Mouse (Mus musculus) cerebellum, postnatal 36 days (tissue): ENCODE data around the gene Sik1.

ENCODE experiments used
- DNase-seq, 2 experiments: peaks; one replicate each; pipeline ENCODE4 v3.0.0; 2021 to 2022; ENCODE audit warnings: mixed read lengths in 2 of 2

Sik1 gene

DNA sequence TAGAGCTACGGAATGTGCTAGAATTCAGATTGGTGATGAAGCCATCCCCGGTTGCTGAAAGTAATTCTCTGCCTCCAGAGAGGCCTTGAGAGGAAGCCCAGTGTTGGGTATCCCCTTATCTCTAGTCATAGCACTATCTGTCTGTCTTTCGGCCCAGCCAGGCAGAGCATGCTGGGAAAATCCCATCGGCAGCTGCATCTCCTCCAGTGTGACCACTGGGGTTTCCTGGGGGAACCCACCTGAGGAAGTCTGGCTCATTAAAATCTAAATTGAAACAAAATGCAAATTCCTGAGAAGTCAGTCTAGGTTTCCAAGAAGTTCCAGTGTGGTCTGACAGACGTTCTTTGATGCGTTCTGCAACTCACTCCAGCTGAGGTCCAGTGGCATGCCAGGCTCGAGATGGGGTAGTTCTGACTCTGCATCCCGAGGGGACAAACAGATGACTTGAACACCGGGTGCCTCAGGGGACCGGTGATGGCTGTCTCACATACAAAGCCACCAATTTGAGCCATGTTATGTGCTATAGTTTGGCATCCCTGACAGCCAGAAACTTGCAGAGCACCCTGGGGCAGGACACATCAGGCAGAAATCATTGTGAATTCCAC is 19.8 kb upstream of the Sik1 start:
- DNase-seq: no peak

DNA sequence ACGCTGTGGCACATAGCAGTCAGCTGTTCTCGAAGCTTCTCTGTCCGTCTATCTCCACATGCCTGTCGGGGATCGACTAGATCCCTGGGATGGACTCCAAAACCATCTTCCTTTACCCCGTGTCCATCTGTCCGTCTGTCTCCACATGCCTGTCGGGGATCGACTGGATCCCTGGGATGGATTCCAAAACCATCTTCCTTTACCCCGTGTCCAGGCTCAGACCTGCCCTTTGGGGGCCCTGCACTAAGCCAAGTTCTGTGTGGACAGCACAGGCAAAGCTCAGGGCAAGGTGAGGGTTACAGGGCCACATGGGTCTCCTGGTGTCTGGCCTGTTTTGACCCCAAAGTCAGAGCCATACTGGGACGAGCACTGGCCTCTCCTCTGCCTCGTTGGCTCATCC is 19.1 kb upstream of the Sik1 start:
- no peak for DNase-seq

DNA sequence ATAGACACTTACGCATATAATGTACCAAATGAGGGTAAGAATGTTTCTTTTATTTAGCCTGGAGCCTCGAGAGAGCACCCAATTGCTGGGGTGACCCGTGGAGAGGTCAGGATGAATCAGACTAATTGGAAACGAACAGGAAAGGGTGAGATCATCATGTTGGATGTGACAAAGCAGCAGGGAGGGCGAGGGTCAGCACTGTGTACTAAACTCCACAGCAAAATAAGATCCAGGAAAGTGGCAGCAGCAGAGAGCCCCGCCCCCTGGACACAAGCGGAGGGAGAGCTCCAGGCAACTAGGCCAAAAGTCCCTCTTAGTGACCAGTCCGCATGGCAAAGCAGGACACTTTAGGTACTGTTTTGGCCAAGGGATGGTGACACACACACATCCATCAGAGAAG is 18.4 kb upstream of the Sik1 start:
- no peak for DNase-seq

DNA sequence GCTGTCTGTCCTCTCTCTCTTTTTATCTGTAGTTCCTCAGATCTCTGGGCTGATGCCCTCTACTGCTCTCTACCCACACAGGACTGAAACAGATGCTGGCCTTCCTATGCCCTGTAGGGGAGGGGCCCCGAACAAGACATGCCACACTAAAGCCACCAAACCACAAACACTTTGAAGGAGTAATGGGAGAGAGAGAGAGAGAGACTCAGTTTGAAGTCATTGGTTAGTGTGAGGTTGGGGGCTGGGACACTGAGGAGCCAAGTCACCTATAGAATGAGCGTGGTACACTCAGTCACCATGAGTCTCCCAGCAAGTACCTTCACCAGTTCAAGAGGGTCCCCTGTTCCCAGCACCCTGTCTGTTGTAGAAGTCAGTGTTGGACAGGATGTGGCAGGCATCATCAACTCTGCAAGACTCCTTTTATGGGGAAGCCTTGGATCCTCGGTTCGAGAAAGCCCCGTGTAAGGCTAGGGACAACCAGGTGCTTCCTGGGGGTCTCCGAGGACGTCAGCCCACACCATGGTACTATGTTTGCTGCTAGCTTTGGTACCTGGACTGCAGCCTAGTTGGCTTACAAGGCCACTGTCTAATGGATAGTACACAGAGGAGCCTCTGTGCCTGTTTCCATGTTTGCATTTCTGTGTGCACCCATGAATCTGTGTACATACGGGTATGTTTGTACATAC is 17.7 kb upstream of the Sik1 start:
- DNase-seq: no peak

DNA sequence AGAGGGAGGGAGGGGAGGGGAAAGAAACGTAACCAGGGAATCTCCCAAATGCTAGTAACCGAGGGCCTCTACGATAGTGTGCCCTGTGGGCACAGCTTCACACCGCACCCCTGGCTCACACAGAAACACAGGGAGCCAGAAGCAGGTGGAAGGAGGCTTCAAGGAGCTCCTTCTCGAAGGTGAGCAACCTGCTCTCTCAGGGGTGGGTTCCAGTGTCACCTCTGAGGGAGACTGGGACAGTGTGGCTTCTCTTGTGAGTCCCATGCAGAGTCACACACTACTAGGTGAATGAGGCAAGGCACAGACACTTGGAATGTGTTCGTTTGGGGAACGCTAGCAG is 17.2 kb upstream of the Sik1 start:
- no peak for DNase-seq

DNA sequence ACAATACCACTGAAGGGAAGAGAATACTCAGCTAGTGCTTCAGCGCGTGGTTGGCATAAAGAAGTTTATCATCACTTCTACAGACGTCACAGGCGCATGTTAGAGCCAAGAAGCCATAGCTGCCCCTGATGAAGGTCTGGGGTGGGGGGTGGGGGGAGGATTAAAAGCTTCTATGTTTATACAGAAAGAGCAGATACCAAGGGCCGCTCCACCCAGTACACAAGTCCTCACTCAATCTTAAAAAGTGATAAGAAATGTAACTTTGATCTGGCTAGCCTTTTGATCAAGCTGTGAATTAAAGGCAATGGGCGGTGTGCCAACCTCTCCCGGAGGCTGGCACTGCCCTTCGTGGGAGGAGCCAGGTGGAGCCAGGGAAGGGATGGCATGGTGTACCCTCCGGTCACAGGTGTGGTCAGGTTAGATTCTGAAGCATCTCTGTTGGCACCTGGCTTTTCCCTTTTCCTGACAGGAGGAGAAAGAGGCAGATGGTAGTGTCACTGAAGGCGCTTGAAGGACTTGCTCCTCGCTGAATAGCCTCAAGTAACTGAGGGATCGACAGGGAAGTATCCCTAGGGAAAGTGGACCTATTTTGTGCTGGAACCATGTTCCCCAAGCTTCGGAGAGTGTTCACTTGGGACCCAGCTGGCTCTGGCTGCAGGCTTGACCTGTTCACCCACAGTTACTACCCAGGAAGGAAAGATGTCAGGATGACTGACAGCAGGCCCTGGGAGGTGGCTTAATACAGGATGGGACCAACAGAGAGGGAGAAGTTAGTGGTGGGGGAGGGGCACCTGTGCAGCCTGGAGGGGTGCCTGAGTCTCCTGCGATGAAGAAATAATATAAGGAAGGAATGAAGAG is 16.6 kb upstream of the Sik1 start:
- DNase-seq: no peak

DNA sequence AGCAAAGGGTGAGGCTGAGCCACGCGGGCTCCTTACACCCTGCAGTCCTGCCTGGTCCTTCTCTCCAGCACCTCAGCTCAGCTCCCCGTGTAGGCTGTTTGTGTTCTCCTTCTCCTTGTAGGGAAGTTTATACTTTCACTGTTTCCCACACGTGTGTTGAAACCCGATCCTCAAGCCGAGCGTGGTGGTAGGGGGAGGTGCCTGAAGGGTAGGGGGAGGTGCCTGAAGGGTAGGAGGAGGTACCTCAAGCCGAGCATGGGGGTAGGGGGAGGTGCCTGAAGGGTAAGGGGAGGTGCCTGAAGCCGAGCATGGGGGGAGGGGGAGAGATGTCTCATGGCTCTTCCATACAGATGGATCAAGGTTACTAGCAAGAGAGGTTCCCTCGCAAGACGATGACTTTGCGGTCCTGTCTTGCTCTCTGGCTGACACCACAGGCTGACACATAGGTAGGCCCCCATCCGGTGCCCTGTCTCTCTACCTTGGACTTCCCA is 15.4 kb upstream of the Sik1 start:
- DNase-seq: no peak

DNA sequence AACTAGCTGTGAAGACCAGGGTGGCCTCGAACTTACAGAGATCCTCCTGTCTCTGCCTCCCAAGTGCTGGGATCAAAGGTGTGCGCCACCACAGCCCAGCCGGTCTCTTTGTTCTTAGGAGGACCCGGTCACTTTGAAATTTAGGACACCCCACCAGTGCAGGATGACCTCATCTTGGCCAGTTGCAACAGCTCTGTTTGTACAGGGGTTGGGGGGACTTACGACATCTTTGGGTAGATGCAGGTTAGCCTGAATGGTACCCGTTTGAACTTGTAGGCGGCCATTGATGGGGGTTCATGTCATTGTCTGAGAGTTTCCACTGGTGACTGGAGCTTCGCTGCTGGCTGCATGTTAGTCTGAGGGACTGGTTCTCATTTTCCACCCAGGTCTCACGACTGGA is 14.8 kb upstream of the Sik1 start:
- no peak for DNase-seq

DNA sequence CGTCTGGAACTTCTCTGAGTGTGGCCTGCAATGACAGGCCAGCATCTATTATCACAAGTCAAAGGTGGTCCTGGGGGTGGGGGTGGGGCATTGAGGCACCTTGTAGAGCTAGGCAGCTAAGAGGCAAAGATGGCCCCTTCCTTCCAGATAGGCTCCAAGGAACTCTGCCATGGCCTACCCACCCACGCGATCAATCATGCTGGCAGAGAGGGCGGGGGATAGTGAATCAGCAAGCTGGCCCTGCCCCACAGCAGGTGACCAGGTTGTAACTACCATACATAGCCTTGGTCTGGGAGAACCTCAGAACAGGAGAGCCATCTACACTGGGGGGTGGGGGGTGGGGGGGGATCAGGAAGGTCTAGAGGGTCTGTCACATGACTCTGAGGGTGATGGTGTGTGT is 12.5 kb upstream of the Sik1 start:
- DNase-seq: no peak

DNA sequence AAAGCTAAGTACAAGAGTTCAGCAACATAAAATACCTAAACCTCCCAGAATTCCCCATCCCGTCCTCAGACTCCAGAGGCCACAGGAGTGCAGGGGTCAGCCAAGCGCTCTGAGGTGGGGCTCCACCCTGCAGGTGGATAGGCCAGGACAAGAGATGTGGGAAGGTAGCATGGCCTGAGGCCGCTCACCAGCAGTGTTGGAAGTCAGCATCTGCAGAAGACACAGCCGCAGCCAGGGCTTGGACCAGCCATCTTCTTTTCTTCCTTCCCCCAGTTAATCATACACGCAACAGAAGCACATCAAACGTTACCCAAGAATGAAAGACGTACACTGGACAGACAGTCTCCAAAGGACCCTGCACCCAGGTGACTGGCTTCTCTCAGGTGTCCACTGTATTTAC is 11.5 kb upstream of the Sik1 start:
- DNase-seq: no peak

DNA sequence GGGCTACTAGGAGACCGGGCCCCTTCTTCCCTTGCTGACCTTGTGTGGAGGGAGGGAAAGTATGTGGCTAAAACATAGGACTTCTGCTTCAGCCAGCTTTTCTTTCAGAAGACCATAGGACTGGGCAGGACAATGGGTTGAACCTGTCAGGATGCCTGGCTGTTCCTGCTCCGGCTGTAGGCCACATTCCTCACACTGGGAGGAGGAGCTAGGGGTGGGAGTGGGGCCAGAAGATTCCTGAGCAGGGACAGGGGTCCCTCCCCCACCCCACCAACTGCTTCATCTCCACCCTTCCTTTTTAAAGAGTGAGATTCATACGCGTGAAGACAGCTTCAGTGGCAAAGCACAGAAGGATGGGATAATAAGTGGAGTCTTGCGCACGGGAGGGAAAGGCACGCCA is 10.0 kb upstream of the Sik1 start:
- DNase-seq: no peak

DNA sequence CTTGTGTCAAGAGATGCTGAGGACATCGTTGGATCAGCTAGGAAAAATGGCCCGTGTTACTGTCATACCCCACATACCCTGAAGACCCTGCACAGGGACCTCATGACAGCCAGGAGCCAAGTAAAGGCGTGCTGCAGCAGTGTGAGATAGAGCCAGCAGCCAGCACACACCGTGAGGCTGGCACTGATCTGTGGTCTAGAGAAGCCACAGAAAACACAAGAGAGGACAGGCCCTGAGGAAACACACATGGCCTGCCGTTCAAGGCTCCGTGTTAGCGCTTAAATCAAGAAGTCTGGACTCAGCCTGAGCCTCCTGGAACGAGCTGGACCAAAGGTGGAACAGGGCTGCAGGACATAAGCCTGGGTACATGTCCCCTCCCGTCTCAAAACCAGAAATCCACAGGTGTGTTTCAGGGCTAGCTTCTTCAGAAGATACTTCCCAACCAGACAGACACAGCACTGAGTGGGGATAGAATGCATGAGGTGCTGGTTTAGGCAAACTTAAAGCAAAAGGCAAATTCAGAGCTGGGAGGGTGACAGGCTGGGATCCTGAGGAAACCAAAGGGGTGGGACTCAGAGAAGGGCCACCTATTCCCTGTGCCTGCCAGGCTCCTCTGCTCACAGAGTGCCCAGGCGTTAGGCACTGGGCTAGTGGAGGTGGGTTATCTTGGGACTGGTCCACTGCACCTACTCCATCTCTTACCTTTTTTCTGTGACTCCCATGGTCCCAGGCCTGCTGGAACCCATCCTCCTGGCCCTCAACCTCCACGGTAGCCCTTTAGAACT is 9.3 kb upstream of the Sik1 start:
- peak in 1 of 2 experiments; percentile 0 for DNase-seq

DNA sequence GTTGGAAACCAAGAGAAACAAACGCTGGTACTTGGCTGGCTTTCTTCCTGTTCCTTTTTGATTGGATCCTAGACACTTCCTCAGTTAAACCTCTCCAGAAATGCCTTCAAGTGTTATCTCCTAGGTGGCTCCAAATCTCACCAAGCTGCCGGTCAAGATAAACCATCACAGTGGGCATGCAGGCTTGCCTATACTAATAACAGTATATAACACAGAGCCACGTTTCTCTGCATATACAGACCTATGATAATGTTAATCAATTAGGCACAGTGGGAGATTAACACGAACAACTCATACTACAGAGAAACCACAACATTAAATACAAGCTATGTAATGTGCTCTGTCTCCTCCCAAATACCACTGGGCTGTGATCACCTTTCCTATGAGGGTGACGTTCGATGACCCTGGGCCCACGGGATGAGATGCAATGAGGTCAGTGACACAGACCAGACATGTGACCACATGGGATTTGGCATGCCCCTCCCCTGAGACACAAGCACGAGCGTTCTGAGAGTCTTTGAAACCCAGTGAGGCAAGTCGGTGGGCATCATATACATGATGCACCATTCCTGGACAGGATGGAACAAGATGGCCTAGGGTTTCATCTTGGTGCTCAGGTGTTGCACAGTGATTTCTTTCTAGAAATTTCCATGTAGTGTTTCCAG is 7.7 kb upstream of the Sik1 start:
- DNase-seq: peak in 1 of 2 experiments; percentile 0

DNA sequence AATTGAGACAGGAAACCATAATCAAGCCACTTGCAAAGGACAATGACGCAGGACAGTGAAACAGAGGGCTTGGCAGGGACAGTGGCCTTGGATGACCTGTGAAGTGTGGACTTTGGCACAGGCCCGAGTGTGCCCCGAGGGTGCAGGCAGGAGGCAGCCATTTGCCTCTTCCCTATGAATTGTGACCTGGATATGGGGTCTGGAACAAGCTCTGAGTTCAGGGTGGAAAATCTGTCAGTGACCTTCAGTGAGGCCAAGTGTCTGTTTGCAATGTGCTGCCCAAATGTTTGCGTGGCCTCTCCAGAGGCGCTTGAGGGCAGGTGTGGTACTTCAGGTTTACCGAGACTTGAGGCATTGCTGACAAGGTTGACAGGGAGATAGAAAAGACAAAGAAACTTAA is 6.5 kb upstream of the Sik1 start:
- DNase-seq: no peak

DNA sequence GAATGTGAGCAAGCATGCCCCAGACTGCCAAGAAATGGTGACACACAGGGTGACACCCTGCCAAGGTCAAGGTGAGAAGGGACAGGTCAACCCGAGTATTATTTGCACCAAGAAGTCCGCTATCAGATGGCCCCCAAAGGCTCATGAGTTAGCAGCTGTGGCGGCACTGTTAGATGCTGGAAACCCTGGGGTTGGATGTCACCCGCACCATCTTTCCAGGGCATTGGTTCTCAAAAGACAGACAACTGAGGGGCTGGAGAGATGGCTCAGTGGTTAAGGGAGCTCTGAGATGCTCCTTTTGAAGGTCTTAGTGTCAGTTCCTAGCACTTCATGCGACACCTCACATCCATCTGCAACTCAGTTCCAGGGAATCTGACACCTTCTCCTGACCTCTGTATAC is 6.1 kb upstream of the Sik1 start:
- DNase-seq: no peak

DNA sequence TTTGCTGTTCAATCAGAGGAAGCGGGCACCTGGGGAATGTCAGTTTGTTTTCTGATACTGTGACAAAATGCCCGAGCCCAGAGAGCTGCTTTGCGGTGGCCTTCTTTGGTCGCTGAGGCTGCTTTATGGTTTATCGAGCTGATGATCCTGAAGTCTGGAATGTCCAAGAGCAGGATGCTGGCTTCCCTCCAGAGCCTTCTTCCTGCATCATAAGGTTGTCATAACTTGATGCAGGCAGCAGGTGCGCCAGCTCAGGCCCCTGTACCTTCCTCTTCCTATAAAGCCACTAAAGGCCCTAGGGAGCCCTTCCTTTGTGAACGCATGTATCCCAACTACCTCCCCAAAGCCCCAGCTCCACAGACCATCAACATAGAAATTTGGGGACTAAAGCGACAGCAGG is 5.3 kb upstream of the Sik1 start:
- DNase-seq: no peak

DNA sequence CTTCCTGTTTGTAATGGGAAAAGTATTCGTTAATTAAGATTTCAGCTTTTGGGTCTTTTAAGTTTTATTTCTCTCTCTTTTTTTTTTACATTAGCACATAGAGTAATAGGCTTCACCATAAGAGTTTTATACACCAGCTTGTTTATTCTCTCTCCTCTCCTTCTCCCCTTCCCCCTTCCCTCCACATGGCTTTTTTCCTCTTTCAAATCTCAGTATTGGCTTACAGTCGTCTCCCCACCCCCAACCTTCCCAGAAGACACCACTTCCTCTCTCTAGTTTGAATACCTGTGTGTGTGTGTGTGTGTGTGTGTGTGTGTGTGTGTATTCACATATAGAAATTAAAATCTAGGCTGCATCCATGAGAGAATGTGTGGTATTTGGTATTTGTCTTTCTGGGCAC is 3.8 kb upstream of the Sik1 start:
- DNase-seq: no peak

DNA sequence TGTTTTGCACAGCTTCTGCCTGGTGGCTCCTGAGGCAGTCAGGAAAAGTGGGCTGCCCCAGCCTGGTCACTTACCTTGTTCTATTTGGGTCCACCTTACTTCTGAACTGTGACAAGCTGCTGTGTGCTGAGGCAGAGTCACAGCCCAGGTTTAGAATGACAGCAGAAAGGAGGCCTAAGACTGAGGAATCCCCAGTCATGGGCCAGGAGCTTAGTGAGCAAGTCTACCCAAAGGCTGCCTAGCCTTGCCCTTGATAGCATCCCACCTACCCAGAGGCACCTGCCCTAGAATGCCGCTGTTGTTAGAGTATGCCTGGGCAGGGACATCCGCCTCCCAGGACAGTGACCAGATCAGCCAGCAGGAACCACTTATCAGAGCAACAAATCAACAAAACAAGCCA is 3.2 kb upstream of the Sik1 start:
- DNase-seq: no peak

DNA sequence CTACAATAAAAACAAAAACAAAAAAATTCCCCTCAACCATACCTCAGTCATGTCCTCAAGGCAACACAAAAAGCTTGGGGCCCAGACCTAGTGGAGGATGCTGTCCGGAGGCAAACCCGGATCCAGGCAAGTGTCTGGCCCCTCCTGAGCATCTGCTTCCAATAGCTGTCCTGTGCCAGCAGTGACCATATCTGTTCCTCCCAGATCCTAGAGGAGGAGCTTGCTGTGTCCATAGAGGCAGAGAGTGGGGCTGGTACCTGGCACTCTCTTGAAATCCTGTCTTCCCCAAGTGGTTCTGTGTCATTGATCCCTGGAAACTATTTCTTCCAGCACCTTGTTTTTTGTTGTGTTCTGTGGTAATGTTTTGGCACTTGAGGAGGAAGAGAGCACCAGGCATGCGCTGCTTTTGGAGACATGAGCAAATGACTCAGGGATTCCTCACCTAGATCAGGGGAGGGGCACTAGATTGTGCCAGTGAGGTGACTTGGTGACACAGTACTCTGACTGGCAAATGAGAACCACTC is 2.4 kb upstream of the Sik1 start:
- DNase-seq: no peak

DNA sequence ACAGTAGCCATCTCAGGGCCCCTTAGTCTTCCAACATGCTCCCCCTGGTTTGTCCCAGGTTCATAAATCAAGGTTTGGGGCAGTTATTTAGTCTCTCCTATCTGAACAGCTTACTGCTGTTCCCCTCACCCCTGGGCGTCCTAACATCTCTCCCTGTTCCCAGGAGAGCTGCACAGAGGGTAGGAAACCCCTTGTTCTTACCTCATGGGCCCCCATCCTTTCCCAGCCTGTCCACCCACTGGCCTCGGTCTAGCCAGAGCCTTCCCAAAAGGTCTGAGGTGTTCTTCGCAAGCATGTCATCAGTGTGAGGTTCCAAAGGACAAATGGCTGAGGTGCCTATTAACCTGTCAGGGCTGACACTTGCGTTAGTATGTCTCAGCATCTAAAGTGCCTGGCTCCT is 1.6 kb upstream of the Sik1 start:
- no peak for DNase-seq

DNA sequence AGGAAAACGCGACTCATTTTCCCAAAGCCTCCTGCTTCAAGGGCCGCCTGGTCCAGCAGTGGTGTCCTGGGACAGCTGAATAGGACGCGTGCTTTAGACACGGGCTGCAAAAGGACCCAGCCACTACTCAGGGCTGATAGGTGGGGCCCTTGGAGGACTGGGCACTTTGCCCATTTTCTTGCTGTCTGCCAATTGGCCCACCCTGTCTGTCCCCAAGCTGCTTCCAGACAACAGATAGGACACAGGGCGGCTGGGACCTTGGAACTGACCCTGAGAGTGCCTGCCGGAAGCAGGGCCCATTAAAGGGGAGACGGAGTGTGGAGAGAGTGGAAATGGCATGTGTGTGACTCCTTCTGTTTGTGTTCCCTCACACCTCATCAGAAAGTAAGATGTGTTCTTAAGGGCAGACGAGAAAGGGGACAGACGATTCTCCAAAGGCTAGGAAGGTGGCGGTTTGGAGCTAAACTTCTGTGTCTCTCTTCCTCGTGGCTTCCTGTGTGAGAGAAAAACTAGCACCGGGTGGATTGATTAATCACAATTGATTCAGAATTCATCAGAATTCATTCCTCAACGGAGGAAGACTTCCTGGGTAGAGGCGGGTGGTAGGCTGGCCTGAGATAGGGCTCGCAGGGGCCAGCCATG is 1.0 kb upstream of the Sik1 start:
- DNase-seq: peak; percentile 30 to 31
